In the genomic region with DNA sequence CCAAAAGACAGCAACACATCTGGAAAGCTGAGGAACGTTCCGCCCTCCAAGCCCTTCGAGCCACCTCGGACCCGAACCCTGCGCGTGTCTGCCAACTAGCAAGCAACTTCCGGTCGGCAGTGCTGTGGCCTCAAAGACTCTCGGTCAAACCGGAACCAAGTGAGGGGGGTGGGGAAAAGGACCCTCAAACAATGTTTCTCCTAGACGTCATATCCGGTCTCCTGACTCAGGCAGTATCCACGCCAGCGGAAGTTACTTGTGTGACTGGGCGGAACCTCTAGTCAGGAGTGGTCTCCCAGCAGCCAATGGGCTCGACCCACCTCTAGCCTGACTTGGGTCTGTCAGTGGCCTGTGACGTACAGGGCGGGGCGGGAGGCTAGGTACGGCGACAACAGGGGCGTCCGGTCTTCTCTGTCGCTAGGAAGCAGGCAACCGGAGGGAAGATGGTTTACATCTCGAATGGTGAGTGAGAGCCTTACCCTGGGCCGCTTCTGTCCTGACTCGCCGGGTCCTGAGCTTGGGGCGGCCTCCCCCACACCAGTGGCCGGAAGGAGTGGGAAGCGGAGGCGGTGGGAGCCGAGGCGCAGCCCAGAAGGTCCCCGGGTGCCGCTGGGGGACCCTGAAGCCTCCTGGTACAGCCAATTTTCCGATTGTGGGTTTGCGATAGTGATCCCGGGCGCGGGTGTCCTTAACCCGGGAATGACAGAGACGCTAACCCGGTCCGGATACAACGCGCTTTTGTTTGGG, we compare ENCODE assay signal across 7 mouse cellular contexts. TPM values are rescaled to one million over a fixed set of nuclear protein-coding genes. Genes with fewer than 3 reads are reported as not detected.
DNase-seq lines count a peak whose midpoint lies in the region; ATAC-seq and TF ChIP-seq lines count a peak whose summit lies in the region.

A gene (plus strand): TSS at position 234 of the 747 bp plus-strand sequence.

- no peaks in the 10 kb centered on the region for H3K9me3 ChIP-seq in embryonic facial prominence, embryonic 10.5 days
- no peaks in the 10 kb centered on the region for H3K9me3 ChIP-seq in intestine, postnatal 0 days (ENCODE audit: control insufficient read depth)
- no peaks in the 10 kb centered on the region for H3K9me3 ChIP-seq in midbrain, embryonic 12.5 days

- H3K4me2 ChIP-seq in intestine, postnatal 0 days (replicated peaks; ENCODE audit: low read depth) = peak within 1 kb of the TSS; percentile 70
- peak within 1 kb of the TSS; percentile 78 for H3K4me2 ChIP-seq in midbrain, embryonic 12.5 days (replicated peaks)

- peak; percentile 94 for DNase-seq in adrenal gland, postnatal 10 days
- DNase-seq in embryonic facial prominence, embryonic 10.5 days (ENCODE audit: low spot score) = peak; percentile 96
- peak; percentile 94 for DNase-seq in gonadal fat pad, adult 2 months (ENCODE audit: low read depth)
- DNase-seq in left cerebral cortex, postnatal 4 days = peak; percentile 94

- ATAC-seq in intestine, postnatal 0 days = peak; percentile 100
- peak; percentile 100 for ATAC-seq in midbrain, embryonic 12.5 days (ENCODE audit: low FRiP score, low read depth)

- WGBS in embryonic facial prominence, embryonic 10.5 days = under 1% methylated on average over 49 of the region's 49 CpGs
- WGBS in intestine, postnatal 0 days = under 1% methylated on average over 49 of the region's 49 CpGs
- under 1% methylated on average over 49 of the region's 49 CpGs for WGBS in midbrain, embryonic 12.5 days
- WGBS in small intestine, adult 2 months = under 1% methylated on average over 49 of the region's 49 CpGs

- H3K27me3 ChIP-seq in embryonic facial prominence, embryonic 10.5 days (replicated peaks; ENCODE audit: low read depth, poor library complexity, severe bottlenecking) = no peaks in the 10 kb centered on the region
- no peaks in the 10 kb centered on the region for H3K27me3 ChIP-seq in intestine, postnatal 0 days (replicated peaks; ENCODE audit: control insufficient read depth, insufficient read depth, low read length)
- H3K27me3 ChIP-seq in midbrain, embryonic 12.5 days = 0 out of 2 replicates have a peak, but pooled peaks cover 3% of the 10 kb centered on the region
- H3K27me3 ChIP-seq in small intestine, adult 2 months (ENCODE audit: control insufficient read depth, insufficient read depth, low read length) = no peaks in the 10 kb centered on the region

- intact Hi-C loops in left cerebral cortex, postnatal 4 days (cut with DNase I) = no loop called here

- no peak for TF ChIP-seq CTCF in intestine, postnatal 0 days (IDR thresholded peaks at IDR 0.05; ENCODE audit: low read depth)
- no peak for TF ChIP-seq CTCF in small intestine, adult 2 months (IDR thresholded peaks at IDR 0.05; ENCODE audit: extremely low read depth, insufficient read length, insufficient replicate concordance, low read depth, low read length)

- peak within 1 kb of the TSS; percentile 95 for H3K4me3 ChIP-seq in embryonic facial prominence, embryonic 10.5 days
- peak within 1 kb of the TSS; percentile 79 for H3K4me3 ChIP-seq in intestine, postnatal 0 days (ENCODE audit: low read depth, low read length)
- H3K4me3 ChIP-seq in midbrain, embryonic 12.5 days = peak within 1 kb of the TSS; percentile 85
- H3K4me3 ChIP-seq in small intestine, adult 2 months (ENCODE audit: low read depth, low read length) = peak within 1 kb of the TSS; percentile 88

- peaks cover 19% of the 10 kb centered on the region for H3K4me1 ChIP-seq in embryonic facial prominence, embryonic 10.5 days
- peaks cover 4% of the 10 kb centered on the region; the same call in 1 of the 2 replicates for H3K4me1 ChIP-seq in intestine, postnatal 0 days (replicated peaks; ENCODE audit: control insufficient read depth, insufficient read depth, low read length)
- H3K4me1 ChIP-seq in midbrain, embryonic 12.5 days = peaks cover 20% of the 10 kb centered on the region
- peaks cover 12% of the 10 kb centered on the region; the same call in 1 of the 2 replicates for H3K4me1 ChIP-seq in small intestine, adult 2 months (ENCODE audit: control insufficient read depth, insufficient read depth, insufficient read length, low read length)

- H3K36me3 ChIP-seq in embryonic facial prominence, embryonic 10.5 days (replicated peaks) = peaks cover 35% of the 10 kb centered on the region
- peaks cover 27% of the 10 kb centered on the region for H3K36me3 ChIP-seq in intestine, postnatal 0 days (ENCODE audit: control insufficient read depth, insufficient read depth)
- peaks cover 22% of the 10 kb centered on the region for H3K36me3 ChIP-seq in midbrain, embryonic 12.5 days
- peaks cover 20% of the 10 kb centered on the region for H3K36me3 ChIP-seq in small intestine, adult 2 months (ENCODE audit: control insufficient read depth, insufficient read depth, low read length)

- H3K9ac ChIP-seq in intestine, postnatal 0 days (ENCODE audit: low read depth, low read length) = peak within 1 kb of the TSS; percentile 86
- H3K9ac ChIP-seq in midbrain, embryonic 12.5 days (replicated peaks) = peak within 1 kb of the TSS; percentile 84

- TF ChIP-seq POLR2A in small intestine, adult 2 months (IDR thresholded peaks at IDR 0.05; ENCODE audit: low read depth, low read length) = peak; percentile 87

- H3K27ac ChIP-seq in embryonic facial prominence, embryonic 10.5 days (replicated peaks) = peak within 1 kb of the TSS; percentile 92
- peak within 1 kb of the TSS; percentile 82 for H3K27ac ChIP-seq in intestine, postnatal 0 days (ENCODE audit: low read depth, low read length)
- peak within 1 kb of the TSS; percentile 81 for H3K27ac ChIP-seq in midbrain, embryonic 12.5 days (replicated peaks)
- peak within 1 kb of the TSS; percentile 80 for H3K27ac ChIP-seq in small intestine, adult 2 months (ENCODE audit: insufficient read depth, low read depth, low read length)

RNA-seq across cellular contexts. Expression of the gene that starts here (rescaled TPM):
- 10 to 100 TPM; 67.8 to 89.2 TPM for total RNA-seq in adrenal gland, postnatal 10 days (2021)
- 260 and 274 TPM in 2 replicates for polyA plus RNA-seq in embryonic facial prominence, embryonic 10.5 days (2016; fragmentation: Nextera tagmentation; extraction: Ambion mirVana)
- 64.0 and 75.7 TPM in 2 replicates for polyA plus RNA-seq in gonadal fat pad, adult 2 months (2012; rRNA removed)
- polyA plus RNA-seq in intestine, postnatal 0 days (2015; fragmentation: Nextera tagmentation; extraction: Ambion mirVana) = 313 and 318 TPM in 2 replicates
- 100 to 1,000 TPM; 105 to 123 TPM for total RNA-seq in left cerebral cortex, postnatal 4 days (2021)
- polyA plus RNA-seq in midbrain, embryonic 12.5 days (2016; fragmentation: Nextera tagmentation; extraction: Ambion mirVana) = 379 and 408 TPM in 2 replicates
- 6.0 and 14.3 TPM in 2 replicates for polyA plus RNA-seq in small intestine, adult 2 months (2012; rRNA removed)

Comparison
In these comparisons a context has a peak if more than half of its experiments do, and no peak if none do; other contexts are left out.
1. Peak in every context shown above with its lines: DNase-seq, ATAC-seq, H3K4me3 ChIP-seq and H3K27ac ChIP-seq.